Mouse (Mus musculus) forebrain, embryonic 12.5 days (tissue): ENCODE measurements around the gene Zfp341. TPM values are rescaled to one million over a fixed set of nuclear protein-coding genes. Genes with fewer than 3 reads are reported as not detected.
A peak's percentile ranks its signal among the peaks of the same experiment; 100 is the strongest.

Experiments
- ATAC-seq: fragments of 200-750 bp; cut with Nextera tagmentation; 2 replicates; pipeline ENCODE4 v1.8.0; 2017; ENCODE audit warnings: moderate TSS enrichment; ENCODE audit not compliant: low FRiP score
- H3K27ac ChIP-seq: fragments of 300-500 bp; sonication (generic); 2 replicates; pipeline ENCODE4 v1.5.1; 2016; ENCODE audit warnings: mild to moderate bottlenecking
- H3K27me3 ChIP-seq: fragments of 300-500 bp; sonication (generic); 2 replicates; pipeline ENCODE4 v1.6.1; 2016; ENCODE audit warnings: mild to moderate bottlenecking
- H3K36me3 ChIP-seq: fragments of 300-500 bp; sonication (generic); replicated peaks from 2 replicates; pipeline ENCODE4 v1.6.1; 2016; ENCODE audit warnings: mild to moderate bottlenecking
- H3K4me1 ChIP-seq: fragments of 300-500 bp; sonication (generic); 2 replicates; pipeline ENCODE4 v1.6.1; 2016
- H3K4me2 ChIP-seq: fragments of 300-500 bp; sonication (generic); 2 replicates; pipeline ENCODE4 v1.6.1; 2016; ENCODE audit warnings: mild to moderate bottlenecking, moderate library complexity
- H3K4me3 ChIP-seq: fragments of 300-500 bp; sonication (generic); replicated peaks from 2 replicates; pipeline ENCODE4 v1.5.1; 2016; ENCODE audit warnings: mild to moderate bottlenecking
- H3K9ac ChIP-seq: fragments of 300-500 bp; sonication (generic); 2 replicates; pipeline ENCODE4 v1.6.1; 2016; ENCODE audit warnings: mild to moderate bottlenecking
- H3K9me3 ChIP-seq: fragments of 300-500 bp; sonication (generic); 2 replicates; pipeline ENCODE4 v1.6.1; 2016
- WGBS: fragments of 180-500 bp; shearing (Covaris S2); methylation state at CpG from one replicate; pipeline ENCODE4 v1.1.7; 2016; 5-methylcytosine and 5-hydroxymethylcytosine counted together
- polyA plus RNA-seq: library from polyadenylated mRNA; unstranded; fragments of >200 nt; fragmentation: Nextera tagmentation; extraction: Ambion mirVana; gene quantifications from 2 replicates; pipeline ENCODE4 v1.2.1, GENCODE M21; 2016

Gene Zfp341
- polyA plus RNA-seq, 1 experiment from 2014 or later, result 1.2 TPM

DNA sequence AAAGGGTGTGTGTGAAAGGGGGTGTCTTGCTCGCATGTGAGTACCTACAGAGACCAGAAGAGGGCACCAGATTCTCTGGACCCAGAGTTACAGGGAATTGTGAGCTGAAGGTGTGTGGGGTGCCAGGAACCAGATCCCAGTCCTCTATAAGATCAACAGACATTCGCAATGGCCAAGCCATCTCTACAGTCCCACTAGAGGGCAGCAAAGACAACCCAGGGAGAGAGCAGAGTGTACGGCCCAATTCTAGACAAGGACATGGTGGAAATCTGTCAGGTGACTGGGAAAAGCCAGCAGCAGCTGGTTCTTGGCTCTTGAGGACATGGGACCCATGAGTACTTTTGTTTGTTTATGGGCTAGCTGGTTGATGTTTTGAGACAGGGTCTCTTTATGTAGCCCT lies 20.1 kb upstream of the Zfp341 start:
- no peak for ATAC-seq
- WGBS, result 71% methylated on average over 3 of the region's 3 CpGs
- Histone ChIP-seq H3K27me3 (no peaks in the 10 kb centered on the region), H3K4me1 (no peaks in the 10 kb centered on the region), H3K4me3 (no peak overlapping the region), H3K27ac (no peak overlapping the region), H3K9me3 (0 out of 2 replicates have a peak, but pooled peaks cover 4% of the 10 kb centered on the region), H3K9ac (no peak overlapping the region), H3K36me3 (no peaks in the 10 kb centered on the region), H3K4me2 (no peak overlapping the region)

DNA sequence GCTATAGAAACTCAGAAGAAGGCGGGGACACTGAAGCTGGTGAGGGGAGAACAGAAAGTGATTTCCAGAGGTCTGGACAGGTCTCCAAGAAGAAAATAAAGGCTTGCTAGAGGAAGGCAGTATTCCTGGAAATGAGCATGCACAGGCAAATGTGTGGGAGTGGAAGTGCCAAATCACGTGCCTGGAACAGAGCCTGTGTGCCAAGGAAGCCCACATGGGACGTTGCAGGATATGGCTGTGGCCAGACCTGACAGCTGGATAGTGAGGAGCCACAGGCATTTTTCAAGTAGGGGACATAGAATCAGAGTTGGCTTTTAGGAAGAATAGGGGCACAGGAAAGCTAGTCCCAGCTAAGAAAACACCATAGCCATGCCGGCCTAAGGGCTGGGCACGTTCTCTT lies 17.3 kb upstream of the Zfp341 start:
- no peaks in the 10 kb centered on the region for H3K36me3 ChIP-seq
- no peak overlapping the region for H3K4me2 ChIP-seq
- H3K9ac ChIP-seq, result no peak overlapping the region
- H3K27me3 ChIP-seq, result no peaks in the 10 kb centered on the region
- no peak for ATAC-seq
- H3K9me3 ChIP-seq, result 0 out of 2 replicates have a peak, but pooled peaks cover 4% of the 10 kb centered on the region
- 78% methylated on average over 5 of the region's 5 CpGs for WGBS
- H3K4me3 ChIP-seq, result no peak overlapping the region
- H3K4me1 ChIP-seq, result no peaks in the 10 kb centered on the region
- H3K27ac ChIP-seq, result no peak overlapping the region

DNA sequence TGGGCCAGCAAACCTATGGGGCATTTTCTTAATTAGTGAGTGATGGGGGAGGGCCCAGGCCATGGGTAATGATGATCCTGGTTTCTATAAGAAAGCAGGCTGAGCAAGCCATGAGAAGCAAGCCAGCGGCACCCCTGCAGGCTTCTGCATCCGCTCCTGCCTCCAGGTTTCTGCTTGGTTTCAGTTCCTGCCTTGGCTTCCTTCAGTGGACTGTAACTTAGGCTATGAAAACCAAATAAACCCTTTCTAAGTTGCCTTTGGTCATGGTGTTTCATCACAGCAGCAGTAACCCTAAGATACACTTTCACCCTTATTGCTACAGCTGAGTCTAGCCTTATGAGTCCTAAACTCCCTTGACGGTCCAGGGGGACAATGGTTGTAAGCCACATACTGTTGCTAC lies 15.7 kb upstream of the Zfp341 start:
- WGBS, result 85% methylated on average over 3 of the region's 3 CpGs
- no peak overlapping the region for H3K9ac ChIP-seq
- H3K27me3 ChIP-seq, result no peaks in the 10 kb centered on the region
- ATAC-seq, result no peak
- H3K4me3 ChIP-seq, result no peak overlapping the region
- H3K4me2 ChIP-seq, result no peak overlapping the region
- no peak overlapping the region for H3K27ac ChIP-seq
- no peaks in the 10 kb centered on the region for H3K36me3 ChIP-seq
- 0 out of 2 replicates have a peak, but pooled peaks cover 4% of the 10 kb centered on the region for H3K9me3 ChIP-seq
- H3K4me1 ChIP-seq, result no peaks in the 10 kb centered on the region

DNA sequence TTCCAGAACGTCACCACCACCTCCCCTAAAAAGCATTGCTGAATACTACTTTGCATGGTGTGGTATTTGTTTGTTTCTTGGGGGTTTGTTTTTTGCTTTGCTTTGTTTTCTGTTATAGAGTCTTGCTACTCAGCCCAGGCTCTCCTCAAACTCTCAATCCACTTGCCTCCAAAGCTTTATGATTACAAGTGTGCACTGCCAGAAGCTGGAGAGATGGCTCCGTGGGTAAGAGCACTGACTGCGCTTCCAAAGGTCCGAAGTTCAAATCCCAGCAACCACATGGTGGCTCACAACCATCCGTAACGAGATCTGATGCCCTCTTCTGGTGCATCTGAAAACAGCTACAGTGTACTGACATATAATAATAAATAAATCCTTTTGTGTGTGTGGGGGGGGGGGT lies 12.5 kb upstream of the Zfp341 start:
- ATAC-seq, result no peak
- no peak overlapping the region for H3K4me3 ChIP-seq
- WGBS, result 73% methylated on average over 6 of the region's 6 CpGs

DNA sequence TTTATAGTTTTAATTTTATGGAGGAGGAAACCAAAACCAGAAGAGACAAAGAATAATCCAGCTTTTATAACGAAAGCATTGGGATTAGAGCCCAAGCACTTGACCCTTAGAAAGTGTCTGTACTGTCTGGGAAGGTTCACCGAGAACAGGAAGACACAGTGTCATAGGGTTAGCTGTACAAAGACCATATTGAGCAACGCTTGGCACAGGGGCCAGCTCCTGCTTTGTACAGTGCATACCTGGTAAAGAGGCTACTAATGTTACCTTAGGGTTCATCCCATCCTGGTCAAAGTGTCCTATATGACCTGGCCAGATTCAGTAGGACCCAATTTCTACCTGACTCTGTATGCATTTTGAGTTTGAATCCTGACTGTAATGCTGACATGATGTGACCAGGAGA lies 11.8 kb upstream of the Zfp341 start:
- no peak for ATAC-seq
- Histone ChIP-seq H3K27ac (no peak overlapping the region), H3K36me3 (no peaks in the 10 kb centered on the region), H3K4me1 (peaks cover 13% of the 10 kb centered on the region), H3K9me3 (no peaks in the 10 kb centered on the region), H3K4me3 (no peak overlapping the region), H3K4me2 (no peak overlapping the region), H3K9ac (no peak overlapping the region), H3K27me3 (peaks cover 10% of the 10 kb centered on the region)
- 77% methylated on average over 3 of the region's 3 CpGs for WGBS

More for the DNA sequence above, 12.5 kb upstream of the Zfp341 start:
- no peaks in the 10 kb centered on the region for H3K36me3 ChIP-seq
- H3K9ac ChIP-seq, result no peak overlapping the region
- no peak overlapping the region for H3K27ac ChIP-seq
- H3K4me2 ChIP-seq, result no peak overlapping the region
- peaks cover 6% of the 10 kb centered on the region; the same call in 1 of the 2 replicates for H3K27me3 ChIP-seq
- H3K4me1 ChIP-seq, result peaks cover 13% of the 10 kb centered on the region
- no peaks in the 10 kb centered on the region for H3K9me3 ChIP-seq

DNA sequence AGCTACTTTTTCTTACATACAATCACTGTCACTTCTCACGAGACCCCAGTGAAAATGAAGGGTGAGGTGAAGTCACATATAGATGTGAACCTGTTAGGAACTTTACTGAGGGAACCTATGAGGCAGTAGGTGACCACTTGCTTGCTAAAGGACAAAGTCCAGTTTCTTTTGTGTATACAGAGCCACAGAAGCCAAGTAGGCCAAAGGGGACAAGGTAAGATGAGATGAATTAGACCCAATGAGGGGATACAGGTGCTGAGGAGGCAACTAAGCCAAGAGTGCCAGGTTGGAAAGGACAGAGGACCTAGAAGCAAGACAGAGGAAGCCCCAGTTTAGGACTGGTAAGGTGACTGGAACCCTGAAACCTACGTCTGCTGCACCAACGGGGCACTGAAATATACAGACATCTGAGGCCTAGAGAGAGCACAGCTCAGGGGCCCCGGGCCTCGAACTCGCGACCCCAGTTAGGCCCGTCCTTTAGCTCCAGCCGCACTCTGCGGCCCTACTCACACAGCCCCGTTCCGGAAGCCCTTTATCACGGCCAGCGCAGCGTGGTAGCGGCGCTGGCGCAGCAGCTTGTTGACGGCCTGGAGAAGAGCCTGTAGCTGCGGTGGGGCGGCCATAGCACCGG lies 10.0 kb upstream of the Zfp341 start:
- 18% methylated on average over 22 of the region's 22 CpGs for WGBS
- Histone ChIP-seq H3K4me2 (peak overlapping the region; percentile 68), H3K9ac (peak overlapping the region; percentile 63), H3K36me3 (no peaks in the 10 kb centered on the region), H3K27me3 (peaks cover 12% of the 10 kb centered on the region), H3K4me3 (peak overlapping the region; percentile 56), H3K9me3 (no peaks in the 10 kb centered on the region), H3K4me1 (peaks cover 13% of the 10 kb centered on the region), H3K27ac (0 out of 2 replicates have a peak overlapping the region, but pooled peaks have one; percentile 11)
- no peak; the same call in 1 of the 2 replicates for ATAC-seq

DNA sequence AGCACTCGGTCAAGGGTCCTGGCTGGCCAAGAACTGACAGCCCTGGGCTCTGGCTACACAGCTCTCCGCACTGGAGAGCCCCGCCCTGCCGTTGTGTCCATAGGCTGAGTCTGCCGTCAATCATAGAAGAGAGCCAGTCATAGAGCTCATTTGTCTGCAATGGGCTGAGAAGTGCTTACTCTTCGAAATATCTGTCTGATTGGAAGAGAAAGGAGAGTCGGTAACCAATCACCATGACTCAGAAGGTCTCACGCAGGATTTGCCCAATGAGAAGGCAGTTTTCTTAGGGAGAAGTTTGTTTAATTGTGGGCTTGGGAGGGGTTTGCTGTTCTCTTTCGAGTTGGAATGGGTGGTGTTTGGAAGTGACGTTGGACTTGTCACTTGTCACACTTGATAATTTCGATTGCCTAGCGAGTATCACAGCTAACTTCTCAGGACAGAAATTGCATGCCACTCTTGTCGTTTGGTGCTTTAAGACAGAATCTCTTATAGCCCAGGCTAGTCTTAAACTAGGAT lies 9.4 kb upstream of the Zfp341 start, which contains the start of gene Pxmp4:
Pxmp4 (minus strand) TSS at position 71 of the 516 bp plus-strand sequence.
- WGBS, result under 1% methylated on average over 13 of the region's 13 CpGs
- 0 out of 2 replicates have a peak within 1 kb of the TSS, but pooled peaks have one; percentile 11 for H3K27ac ChIP-seq
- H3K4me3 ChIP-seq, result peak within 1 kb of the TSS; percentile 56
- H3K36me3 ChIP-seq, result no peaks in the 10 kb centered on the region
- ATAC-seq, result peak; percentile 100
- H3K4me2 ChIP-seq, result peak within 1 kb of the TSS; percentile 68
- H3K27me3 ChIP-seq, result peaks cover 18% of the 10 kb centered on the region
- peak within 1 kb of the TSS; percentile 63 for H3K9ac ChIP-seq
- H3K9me3 ChIP-seq, result no peaks in the 10 kb centered on the region
- peaks cover 13% of the 10 kb centered on the region for H3K4me1 ChIP-seq

DNA sequence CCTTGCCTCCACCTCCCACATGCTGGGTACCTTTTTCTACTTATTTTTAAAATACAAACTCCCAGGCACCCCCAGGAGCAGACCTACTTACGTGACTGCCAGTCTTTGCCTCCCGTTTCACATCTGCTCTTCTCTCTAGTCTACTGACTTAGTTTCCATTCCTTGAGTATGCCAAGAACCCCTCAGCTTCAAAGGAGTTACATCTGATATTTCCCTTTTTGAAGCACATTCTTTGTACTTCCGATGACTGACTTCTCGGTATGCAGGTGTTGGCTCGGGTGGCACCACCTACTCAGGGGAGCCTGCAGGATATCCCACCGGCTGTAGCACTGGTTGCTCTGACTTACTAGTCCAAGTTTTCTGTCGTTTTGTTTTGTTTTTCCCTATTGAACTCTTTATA lies 8.9 kb upstream of the Zfp341 start:
- H3K27me3 ChIP-seq, result peaks cover 21% of the 10 kb centered on the region
- H3K9ac ChIP-seq, result no peak overlapping the region
- WGBS, result 44% methylated on average over 7 of the region's 7 CpGs
- peaks cover 13% of the 10 kb centered on the region for H3K4me1 ChIP-seq
- H3K27ac ChIP-seq, result no peak overlapping the region
- no peaks in the 10 kb centered on the region for H3K9me3 ChIP-seq
- peak overlapping the region; percentile 68 for H3K4me2 ChIP-seq
- no peaks in the 10 kb centered on the region for H3K36me3 ChIP-seq
- H3K4me3 ChIP-seq, result peak overlapping the region; percentile 56
- ATAC-seq, result no peak

DNA sequence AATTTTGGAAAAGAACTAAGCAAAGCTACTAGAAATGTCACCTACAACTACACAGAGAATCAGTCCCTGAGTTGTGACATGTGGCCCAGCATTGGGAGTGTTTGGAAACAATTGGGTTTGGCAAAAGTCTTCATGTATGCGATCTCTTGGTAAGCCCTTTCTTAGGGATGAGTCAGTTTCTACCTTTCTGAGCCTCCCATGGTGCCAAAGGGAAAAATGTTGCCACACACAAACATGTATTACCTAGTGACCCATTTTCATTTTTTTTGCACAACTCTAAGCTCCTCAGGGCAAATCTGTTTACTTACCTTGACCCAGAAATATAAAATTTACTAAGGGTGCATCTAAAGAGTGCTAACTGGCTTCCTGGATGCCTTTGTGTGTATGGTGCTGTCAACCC lies 6.1 kb upstream of the Zfp341 start:
- peaks cover 24% of the 10 kb centered on the region for H3K27me3 ChIP-seq
- H3K4me3 ChIP-seq, result no peak overlapping the region
- WGBS, result 88% methylated on average over 1 of the region's 1 CpGs
- no peaks in the 10 kb centered on the region for H3K36me3 ChIP-seq
- H3K9me3 ChIP-seq, result no peaks in the 10 kb centered on the region
- H3K27ac ChIP-seq, result no peak overlapping the region
- peaks cover 13% of the 10 kb centered on the region for H3K4me1 ChIP-seq
- no peak for ATAC-seq
- H3K4me2 ChIP-seq, result no peak overlapping the region
- H3K9ac ChIP-seq, result no peak overlapping the region

DNA sequence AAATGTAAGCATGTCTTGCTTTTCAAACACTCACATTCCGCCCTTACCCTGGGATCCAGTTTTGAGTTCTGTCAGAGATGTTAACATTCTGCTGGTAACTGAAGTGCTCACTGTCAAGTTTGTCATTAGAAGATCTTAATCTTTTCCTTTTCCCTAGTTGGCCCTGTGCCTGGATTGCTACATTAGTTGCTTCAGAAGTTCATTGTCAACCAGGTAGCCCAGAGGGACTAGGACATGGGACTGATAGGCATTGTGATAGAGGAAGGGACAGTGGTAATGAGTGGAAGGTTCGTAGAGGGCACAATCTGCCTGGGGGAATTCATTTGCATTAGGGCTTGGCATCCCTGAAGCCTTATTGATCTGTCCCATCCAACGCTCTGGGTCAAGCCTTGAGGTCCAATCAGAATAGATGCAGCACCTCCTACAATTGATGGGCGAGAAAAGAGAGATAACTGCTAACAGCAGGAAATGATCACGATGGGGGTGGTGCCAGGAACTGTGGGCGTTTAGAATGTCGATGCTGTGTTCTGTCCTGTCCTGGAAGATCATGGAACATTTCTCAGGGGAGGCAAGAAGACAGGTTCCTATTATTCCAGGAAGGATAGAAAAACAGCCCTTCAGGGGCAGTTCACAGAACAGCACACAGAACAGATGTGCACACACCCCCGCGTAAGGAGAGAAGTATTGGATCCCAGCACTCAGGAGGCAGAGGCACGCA lies 3.9 kb upstream of the Zfp341 start:
- ATAC-seq, result no peak
- H3K9me3 ChIP-seq, result no peaks in the 10 kb centered on the region
- H3K27ac ChIP-seq, result no peak overlapping the region
- no peaks in the 10 kb centered on the region for H3K36me3 ChIP-seq
- WGBS, result 78% methylated on average over 10 of the region's 10 CpGs
- peaks cover 14% of the 10 kb centered on the region for H3K4me1 ChIP-seq
- no peak overlapping the region for H3K4me2 ChIP-seq
- H3K27me3 ChIP-seq, result peaks cover 24% of the 10 kb centered on the region
- no peak overlapping the region for H3K9ac ChIP-seq
- no peak overlapping the region for H3K4me3 ChIP-seq

DNA sequence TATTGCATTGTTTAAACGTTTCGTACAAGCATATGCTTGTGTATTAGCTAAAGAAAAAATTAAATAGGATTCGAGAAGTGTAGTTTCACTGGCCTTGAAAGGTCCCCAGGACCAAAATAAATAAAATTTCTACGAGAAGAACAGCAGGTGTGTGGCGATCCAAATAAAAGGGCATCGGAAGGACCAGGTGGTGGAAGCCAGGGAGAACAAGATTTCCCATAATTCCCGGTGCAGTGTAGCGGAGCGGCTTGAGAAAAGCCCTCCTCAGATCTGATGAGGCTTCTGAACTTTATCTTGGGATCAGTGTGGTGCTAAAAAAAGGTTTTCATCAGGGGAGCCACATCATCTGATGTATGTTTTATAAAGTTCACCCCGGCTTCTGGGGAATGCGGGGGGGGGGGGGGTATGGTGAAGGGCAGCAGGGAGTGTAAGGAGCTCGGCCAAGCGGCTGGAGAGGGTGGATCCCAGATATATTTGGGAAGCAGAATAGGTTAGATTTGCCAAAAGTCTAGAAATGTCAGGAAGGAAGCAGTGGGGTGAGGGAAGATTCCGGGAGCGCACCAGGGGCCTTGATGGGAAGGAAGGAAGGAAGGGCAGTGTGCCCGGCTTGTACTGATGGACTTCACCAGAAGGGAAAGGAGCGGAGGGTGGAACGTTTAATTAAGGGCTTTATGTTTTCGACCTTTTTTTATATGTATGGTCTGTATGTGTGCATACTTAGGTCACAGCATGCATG lies 1.9 kb downstream of the Zfp341 start:
- H3K4me3 ChIP-seq, result no peak overlapping the region
- H3K27me3 ChIP-seq, result no peaks in the 10 kb centered on the region
- H3K9me3 ChIP-seq, result no peaks in the 10 kb centered on the region
- WGBS, result 74% methylated on average over 19 of the region's 19 CpGs
- peaks cover 21% of the 10 kb centered on the region for H3K4me1 ChIP-seq
- H3K9ac ChIP-seq, result no peak overlapping the region
- 0 out of 2 replicates have a peak overlapping the region, but pooled peaks have one; percentile 98 for H3K27ac ChIP-seq
- no peak for ATAC-seq
- no peaks in the 10 kb centered on the region for H3K36me3 ChIP-seq
- peak overlapping the region; percentile 15; the same call in 1 of the 2 replicates for H3K4me2 ChIP-seq

DNA sequence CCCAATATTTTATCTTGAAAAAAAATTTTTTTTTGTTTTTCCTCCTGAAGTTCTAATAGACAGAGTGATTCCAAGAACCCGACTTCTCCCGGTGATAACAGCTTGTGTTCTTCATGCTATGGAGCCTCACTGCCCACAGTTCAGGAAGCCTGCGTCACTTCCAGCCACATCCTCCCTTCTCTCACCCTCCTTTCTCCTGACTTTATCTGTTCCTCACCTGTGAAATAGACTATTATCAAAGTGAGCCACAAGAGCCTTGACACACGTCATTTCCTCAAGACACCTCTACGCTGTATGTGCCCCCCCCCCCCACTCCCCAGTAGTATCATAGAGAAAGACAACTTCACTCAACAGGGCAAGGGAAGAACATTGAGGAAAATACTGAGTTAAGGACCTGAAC lies 2.6 kb downstream of the Zfp341 start:
- H3K4me2 ChIP-seq, result no peak overlapping the region
- H3K4me3 ChIP-seq, result no peak overlapping the region
- H3K9ac ChIP-seq, result no peak overlapping the region
- WGBS, result 94% methylated on average over 5 of the region's 5 CpGs
- no peaks in the 10 kb centered on the region for H3K9me3 ChIP-seq
- H3K27me3 ChIP-seq, result no peaks in the 10 kb centered on the region
- H3K4me1 ChIP-seq, result peaks cover 21% of the 10 kb centered on the region
- no peak for ATAC-seq
- no peak overlapping the region for H3K27ac ChIP-seq
- H3K36me3 ChIP-seq, result no peaks in the 10 kb centered on the region
